ENCODE assay signal across 8 mouse cellular contexts in the genomic region with DNA sequence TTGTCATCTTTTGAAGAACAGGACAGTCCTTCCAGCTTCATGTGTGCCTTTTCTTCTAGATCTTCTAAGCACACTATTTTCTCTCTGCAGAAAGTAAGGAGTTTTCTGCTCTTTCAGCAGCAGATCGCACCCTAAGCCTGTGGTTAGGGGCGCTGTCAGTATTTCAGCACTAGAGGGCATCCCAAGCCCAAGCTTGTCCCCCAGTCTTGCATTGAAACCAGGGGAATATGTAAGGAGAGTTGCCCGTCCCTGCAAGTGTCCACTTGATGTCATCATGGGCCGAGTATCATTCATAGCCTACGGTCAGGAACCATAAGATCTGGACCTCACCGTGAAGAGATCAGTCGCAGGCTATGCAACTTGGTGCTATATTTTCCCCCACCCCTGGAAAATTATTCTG. TPM values are rescaled to one million over a fixed set of nuclear protein-coding genes. Genes with fewer than 3 reads are reported as not detected.
DNase-seq lines count a peak whose midpoint lies in the region; ATAC-seq lines count a peak whose summit lies in the region.

No protein-coding gene starts in this region.

- ATAC-seq in forebrain, embryonic 13.5 days = peak; percentile 43; the same call in 1 of the 2 replicates
- ATAC-seq in midbrain, embryonic 14.5 days (ENCODE audit: low FRiP score, low TSS enrichment) = no peak
- ATAC-seq in midbrain, embryonic 16.5 days = no peak
- ATAC-seq in intestine, embryonic 14.5 days (replicated peaks; ENCODE audit: low FRiP score, low TSS enrichment, low read depth) = 0 out of 2 replicates have a peak, but pooled peaks have one; percentile 53
- ATAC-seq in erythroid progenitor cell, adult 5-6 weeks (replicated peaks; ENCODE audit: low FRiP score, poor library complexity, severe bottlenecking) = no peak

- H3K36me3 ChIP-seq in forebrain, embryonic 13.5 days (ENCODE audit: poor library complexity, severe bottlenecking) = no peaks in the 10 kb centered on the region
- no peaks in the 10 kb centered on the region for H3K36me3 ChIP-seq in forebrain, embryonic 10.5 days (replicated peaks)
- H3K36me3 ChIP-seq in midbrain, embryonic 14.5 days (ENCODE audit: control insufficient read depth, insufficient read depth, low read length) = no peaks in the 10 kb centered on the region
- no peaks in the 10 kb centered on the region for H3K36me3 ChIP-seq in midbrain, embryonic 16.5 days (ENCODE audit: control insufficient read depth, insufficient read depth, low read length)
- H3K36me3 ChIP-seq in intestine, embryonic 14.5 days (ENCODE audit: control insufficient read depth, insufficient read depth, low read length) = no peaks in the 10 kb centered on the region

- H3K9me3 ChIP-seq in forebrain, embryonic 13.5 days (replicated peaks) = peaks cover 5% of the 10 kb centered on the region; the same call in 1 of the 2 replicates
- no peaks in the 10 kb centered on the region for H3K9me3 ChIP-seq in forebrain, embryonic 10.5 days
- no peaks in the 10 kb centered on the region for H3K9me3 ChIP-seq in midbrain, embryonic 14.5 days (ENCODE audit: control insufficient read depth, low read length)
- H3K9me3 ChIP-seq in midbrain, embryonic 16.5 days (replicated peaks; ENCODE audit: control insufficient read depth, low read length, poor library complexity, severe bottlenecking) = no peaks in the 10 kb centered on the region; the same call in 1 of the 2 replicates
- no peaks in the 10 kb centered on the region for H3K9me3 ChIP-seq in intestine, embryonic 14.5 days (ENCODE audit: control insufficient read depth, low read length)

- H3K9ac ChIP-seq in forebrain, embryonic 13.5 days = no peak overlapping the region
- H3K9ac ChIP-seq in midbrain, embryonic 14.5 days (replicated peaks; ENCODE audit: low read length) = no peak overlapping the region
- no peak overlapping the region for H3K9ac ChIP-seq in midbrain, embryonic 16.5 days (ENCODE audit: low read depth, low read length)
- no peak overlapping the region for H3K9ac ChIP-seq in intestine, embryonic 14.5 days (ENCODE audit: low read length)

- no peaks in the 10 kb centered on the region for H3K4me1 ChIP-seq in forebrain, embryonic 13.5 days
- H3K4me1 ChIP-seq in forebrain, embryonic 10.5 days = peaks cover 12% of the 10 kb centered on the region; the same call in 1 of the 2 replicates
- H3K4me1 ChIP-seq in midbrain, embryonic 14.5 days (ENCODE audit: control insufficient read depth, insufficient read depth, low read length) = no peaks in the 10 kb centered on the region
- no peaks in the 10 kb centered on the region for H3K4me1 ChIP-seq in midbrain, embryonic 16.5 days (ENCODE audit: control insufficient read depth, insufficient read depth, low read length)
- no peaks in the 10 kb centered on the region for H3K4me1 ChIP-seq in intestine, embryonic 14.5 days (replicated peaks; ENCODE audit: control insufficient read depth, insufficient read depth, low read length)

- H3K27me3 ChIP-seq in forebrain, embryonic 13.5 days = peaks cover 10% of the 10 kb centered on the region; the same call in 1 of the 2 replicates
- H3K27me3 ChIP-seq in forebrain, embryonic 10.5 days (ENCODE audit: poor library complexity, severe bottlenecking) = peaks cover 42% of the 10 kb centered on the region
- no peaks in the 10 kb centered on the region for H3K27me3 ChIP-seq in midbrain, embryonic 14.5 days (ENCODE audit: control insufficient read depth, insufficient read depth, low read length)
- H3K27me3 ChIP-seq in midbrain, embryonic 16.5 days (ENCODE audit: control insufficient read depth, insufficient read depth, low read depth, low read length) = no peaks in the 10 kb centered on the region
- H3K27me3 ChIP-seq in intestine, embryonic 14.5 days (replicated peaks; ENCODE audit: control insufficient read depth, insufficient read depth, low read length) = no peaks in the 10 kb centered on the region

- H3K4me3 ChIP-seq in forebrain, embryonic 13.5 days = no peak overlapping the region
- no peak overlapping the region for H3K4me3 ChIP-seq in forebrain, embryonic 10.5 days
- H3K4me3 ChIP-seq in midbrain, embryonic 14.5 days (replicated peaks; ENCODE audit: low read depth, low read length) = no peak overlapping the region
- no peak overlapping the region for H3K4me3 ChIP-seq in midbrain, embryonic 16.5 days (ENCODE audit: low read depth, low read length)
- no peak overlapping the region for H3K4me3 ChIP-seq in intestine, embryonic 14.5 days (ENCODE audit: low read depth, low read length)

- no peak for DNase-seq in forebrain, embryonic 10.5 days (ENCODE audit: extremely low spot score, low spot score)
- peak; percentile 51 for DNase-seq in midbrain, embryonic 14.5 days
- DNase-seq in intestine, embryonic 14.5 days (ENCODE audit: low spot score) = no peak
- DNase-seq in mesoderm, embryonic 11.5 days (ENCODE audit: low read depth, low spot score) = peak; percentile 56
- no peak for DNase-seq in c-Kit-positive CD71-positive TER-119-positive erythroid progenitor cells, embryonic 14.5 days (ENCODE audit: low spot score)

- 49% methylated on average over 7 of the region's 7 CpGs for WGBS in forebrain, embryonic 13.5 days
- 57% methylated on average over 7 of the region's 7 CpGs for WGBS in forebrain, embryonic 10.5 days
- WGBS in midbrain, embryonic 14.5 days = 54% methylated on average over 7 of the region's 7 CpGs
- WGBS in midbrain, embryonic 16.5 days = 51% methylated on average over 7 of the region's 7 CpGs
- 38% methylated on average over 7 of the region's 7 CpGs for WGBS in intestine, embryonic 14.5 days

- H3K27ac ChIP-seq in forebrain, embryonic 13.5 days = no peak overlapping the region
- no peak overlapping the region for H3K27ac ChIP-seq in forebrain, embryonic 10.5 days
- H3K27ac ChIP-seq in midbrain, embryonic 14.5 days (replicated peaks; ENCODE audit: low read depth, low read length) = no peak overlapping the region
- no peak overlapping the region for H3K27ac ChIP-seq in midbrain, embryonic 16.5 days (ENCODE audit: low read length)
- no peak overlapping the region for H3K27ac ChIP-seq in intestine, embryonic 14.5 days (ENCODE audit: low read depth)

- no peak overlapping the region for H3K4me2 ChIP-seq in forebrain, embryonic 13.5 days
- no peak overlapping the region for H3K4me2 ChIP-seq in midbrain, embryonic 14.5 days (ENCODE audit: low read length)
- no peak overlapping the region for H3K4me2 ChIP-seq in midbrain, embryonic 16.5 days (ENCODE audit: low read length)
- no peak overlapping the region for H3K4me2 ChIP-seq in intestine, embryonic 14.5 days (ENCODE audit: low read length)

RNA-seq across cellular contexts. Expression of a gene that starts 4.8 kb away (rescaled TPM):
- 54.9 and 72.9 TPM in 2 replicates for polyA plus RNA-seq in forebrain, embryonic 13.5 days (2015; fragmentation: Nextera tagmentation; extraction: Ambion mirVana)
- polyA plus RNA-seq in forebrain, embryonic 10.5 days (2016; fragmentation: Nextera tagmentation; extraction: Ambion mirVana) = 27.9 and 30.4 TPM in 2 replicates
- 15.4 and 26.1 TPM in 2 replicates for polyA plus RNA-seq in midbrain, embryonic 14.5 days (2014; fragmentation: Nextera tagmentation; extraction: Ambion mirVana)
- polyA plus RNA-seq in midbrain, embryonic 16.5 days (2015; fragmentation: Nextera tagmentation; extraction: Ambion mirVana) = 20.0 and 20.1 TPM in 2 replicates
- polyA plus RNA-seq in intestine, embryonic 14.5 days (2014; fragmentation: Nextera tagmentation; extraction: Ambion mirVana) = 105 and 109 TPM in 2 replicates
- total RNA-seq in erythroid progenitor cell, adult 5-6 weeks (2015; ENCODE audit: low replicate concordance) = 2.9 TPM in 1 of 2 replicates, not detected in the other
- total RNA-seq in erythroid progenitor cell, adult 5-6 weeks (2017; ENCODE audit: low replicate concordance) = 1.2 and 2.0 TPM in 2 replicates

Comparison
In these comparisons a context has a peak if more than half of its experiments do, and no peak if none do; other contexts are left out.
1. ATAC-seq: peak in forebrain, embryonic 13.5 days (single experiment) and intestine, embryonic 14.5 days (single experiment); none in midbrain, embryonic 14.5 days (single experiment), midbrain, embryonic 16.5 days (single experiment) and erythroid progenitor cell, adult 5-6 weeks (single experiment).
2. DNase-seq: peak in midbrain, embryonic 14.5 days (single experiment) and mesoderm, embryonic 11.5 days (single experiment); none in forebrain, embryonic 10.5 days (single experiment), intestine, embryonic 14.5 days (single experiment) and c-Kit-positive CD71-positive TER-119-positive erythroid progenitor cells, embryonic 14.5 days (single experiment).